Mouse (Mus musculus) myocyte (in vitro differentiated cells): Measurements from ENCODE around the gene Rnf114.

Experiments used
- TCF3 ChIP-seq: IDR thresholded peaks from one replicate; pipeline ENCODE4 v1.6.1; 2011; ENCODE audit warnings: low read depth, control low read depth; ENCODE audit not compliant: insufficient read length
- USF1 ChIP-seq: IDR thresholded peaks from one replicate; pipeline ENCODE4 v1.6.1; 2011; ENCODE audit warnings: low read depth, mild to moderate bottlenecking, control low read depth, moderate library complexity

DNA sequence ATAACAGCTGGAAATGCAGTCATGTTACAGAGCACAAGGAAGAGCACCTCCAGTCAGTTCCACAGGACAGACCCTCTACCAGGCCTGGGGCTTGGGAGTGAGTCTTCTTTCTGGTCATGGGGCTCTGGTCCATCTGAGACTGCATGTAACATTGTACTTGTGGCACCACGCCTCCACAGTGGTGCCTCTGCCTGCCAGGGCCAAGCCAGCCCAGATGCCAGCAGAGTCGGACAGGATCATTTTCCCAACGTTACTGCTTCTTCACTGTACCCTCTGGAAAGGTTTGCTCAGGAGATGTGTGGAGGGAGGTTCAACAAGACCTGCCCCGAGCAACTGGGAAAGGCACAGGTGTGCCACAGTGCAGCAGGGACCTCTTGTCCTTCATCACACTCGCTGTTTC, 23.2 kb downstream of the Rnf114 start:
- TF ChIP-seq USF1 (no peak), TCF3 (no peak)
